Mouse (Mus musculus): ENCODE results near the gene Sacs. TPM values are rescaled to one million over a fixed set of nuclear protein-coding genes. Genes with fewer than 3 reads are reported as not detected.

Sacs gene
- polyA plus RNA-seq, 1 experiment from 2014 or later: 1.1 TPM

- Histone ChIP-seq H3K27ac (replicated peaks) (no peak overlapping the region), H3K36me3 (replicated peaks) (no peaks in the 10 kb centered on the region), H3K9me3 (replicated peaks) (no peaks in the 10 kb centered on the region), H3K4me2 (no peak overlapping the region), H3K4me1 (replicated peaks) (no peaks in the 10 kb centered on the region), H3K9ac (no peak overlapping the region), H3K27me3 (no peaks in the 10 kb centered on the region), H3K4me3 (replicated peaks) (no peak overlapping the region)
- ATAC-seq (ENCODE audit: insufficient read depth): no peak
- 44% methylated on average over 10 of the region's 10 CpGs for WGBS (ENCODE audit: insufficient replicate concordance)
Observed at GRCm38 (mm10) chr14:61161367-61162334, 23.4 kb downstream of the Sacs start.

GRCm38 (mm10) chr14:61164461-61164860 is 26.2 kb downstream of the Sacs start:
- 61% methylated on average over 3 of the region's 3 CpGs for whole genome bisulfite sequencing (ENCODE audit: insufficient replicate concordance)
- Histone ChIP-seq H3K9ac (no peak overlapping the region), H3K4me2 (no peak overlapping the region), H3K4me3 (replicated peaks) (no peak overlapping the region), H3K27me3 (peaks cover 5% of the 10 kb centered on the region; the same call in 1 of the 2 replicates), H3K9me3 (replicated peaks) (no peaks in the 10 kb centered on the region), H3K4me1 (replicated peaks) (no peaks in the 10 kb centered on the region), H3K36me3 (replicated peaks) (no peaks in the 10 kb centered on the region), H3K27ac (replicated peaks) (no peak overlapping the region)
- ATAC-seq (ENCODE audit: insufficient read depth): no peak

GRCm38 (mm10) chr14:61165929-61166328 is 27.7 kb downstream of the Sacs start:
- no peaks in the 10 kb centered on the region for H3K9me3 ChIP-seq (replicated peaks)
- H3K36me3 ChIP-seq (replicated peaks): no peaks in the 10 kb centered on the region
- no peak overlapping the region for H3K9ac ChIP-seq
- ATAC-seq (ENCODE audit: insufficient read depth): no peak
- no peak overlapping the region for H3K4me3 ChIP-seq (replicated peaks)
- no peak overlapping the region for H3K4me2 ChIP-seq
- no peaks in the 10 kb centered on the region for H3K4me1 ChIP-seq (replicated peaks)
- H3K27me3 ChIP-seq: peaks cover 5% of the 10 kb centered on the region; the same call in 1 of the 2 replicates
- H3K27ac ChIP-seq (replicated peaks): no peak overlapping the region
- WGBS (ENCODE audit: insufficient replicate concordance): 71% methylated on average over 9 of the region's 9 CpGs

DNA sequence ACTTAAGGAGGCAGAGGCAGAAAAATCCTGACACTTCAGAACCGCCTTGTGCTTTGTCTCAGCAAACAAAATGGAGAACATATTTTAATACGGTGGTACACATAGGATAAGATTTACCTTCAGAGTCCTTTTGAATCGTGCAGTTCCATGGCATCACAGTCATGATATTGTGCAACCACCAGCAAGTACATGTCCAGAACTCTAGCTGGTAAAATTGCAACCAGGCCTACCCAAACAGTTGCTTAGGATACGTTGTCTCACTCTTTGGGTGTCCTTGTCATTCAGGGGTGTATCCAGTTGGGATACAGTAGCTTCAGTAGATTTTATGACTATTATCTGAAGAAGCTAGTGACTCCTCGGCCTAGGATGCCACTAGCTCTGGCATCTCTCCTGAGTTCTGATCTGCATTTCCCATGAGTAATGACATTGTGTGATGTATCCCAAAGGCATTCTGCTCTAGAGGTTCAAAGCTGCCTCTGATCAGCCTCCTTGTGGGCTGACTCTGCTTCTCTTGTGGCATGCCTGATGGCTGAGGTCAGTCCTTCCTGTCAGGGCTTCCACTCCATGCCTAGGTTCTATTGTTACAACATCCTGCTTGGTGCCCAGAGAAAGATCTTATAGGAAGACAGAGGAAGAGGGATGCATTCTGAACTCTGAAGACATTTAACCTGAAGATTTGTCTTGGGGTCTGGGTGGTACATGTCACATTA is 33.2 kb downstream of the Sacs start:
- H3K4me2 ChIP-seq: no peak overlapping the region
- no peak for ATAC-seq (ENCODE audit: insufficient read depth)
- H3K9me3 ChIP-seq (replicated peaks): no peaks in the 10 kb centered on the region
- no peak overlapping the region for H3K27ac ChIP-seq (replicated peaks)
- no peak overlapping the region for H3K9ac ChIP-seq
- H3K27me3 ChIP-seq: peaks cover 5% of the 10 kb centered on the region; the same call in 1 of the 2 replicates
- no peak overlapping the region for H3K4me3 ChIP-seq (replicated peaks)
- no peaks in the 10 kb centered on the region for H3K36me3 ChIP-seq (replicated peaks)
- H3K4me1 ChIP-seq (replicated peaks): peaks cover 26% of the 10 kb centered on the region
- WGBS (ENCODE audit: insufficient replicate concordance): 68% methylated on average over 5 of the region's 5 CpGs

DNA sequence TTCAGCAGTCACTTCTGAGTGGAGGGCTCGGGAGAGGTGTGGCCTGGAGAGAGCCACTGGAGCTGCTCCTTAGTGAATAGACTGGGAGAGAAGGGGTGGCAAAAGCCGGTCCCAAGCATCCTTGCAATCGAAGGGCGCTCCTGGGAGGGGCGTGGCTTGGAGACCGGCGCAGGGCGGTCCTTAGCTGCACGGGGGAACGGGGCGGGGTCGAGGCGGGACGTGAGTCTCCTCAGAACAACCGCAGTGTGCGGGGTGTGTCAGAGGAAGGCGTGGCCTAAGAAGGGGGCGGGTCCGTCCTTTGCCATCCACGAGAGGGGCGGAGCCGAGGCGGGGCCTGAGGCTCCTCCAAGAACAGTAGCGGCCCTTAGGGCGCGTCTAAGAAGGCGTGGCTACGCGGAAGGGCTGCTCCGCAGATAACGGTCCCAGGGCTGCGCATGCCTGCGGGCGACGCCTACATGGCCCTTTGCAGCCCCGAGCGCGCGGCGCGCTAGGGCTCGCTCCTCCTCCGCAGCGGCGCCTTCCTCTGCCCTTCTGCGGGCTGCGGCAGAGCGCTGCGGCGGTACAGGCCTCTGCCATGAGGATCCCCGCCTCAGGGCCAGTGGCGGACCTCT is 34.4 kb downstream of the Sacs start:
- no peaks in the 10 kb centered on the region for H3K9me3 ChIP-seq (replicated peaks)
- H3K4me2 ChIP-seq: peak overlapping the region; percentile 88
- no peaks in the 10 kb centered on the region for H3K36me3 ChIP-seq (replicated peaks)
- ATAC-seq (ENCODE audit: insufficient read depth): peak; percentile 99
- peak overlapping the region; percentile 88 for H3K27ac ChIP-seq (replicated peaks)
- H3K27me3 ChIP-seq: peaks cover 5% of the 10 kb centered on the region; the same call in 1 of the 2 replicates
- peak overlapping the region; percentile 90 for H3K4me3 ChIP-seq (replicated peaks)
- peaks cover 26% of the 10 kb centered on the region for H3K4me1 ChIP-seq (replicated peaks)
- WGBS (ENCODE audit: insufficient replicate concordance): 1% methylated on average over 52 of the region's 52 CpGs
- H3K9ac ChIP-seq: peak overlapping the region; percentile 92

GRCm38 (mm10) chr14:61173229-61173628 is 35.0 kb downstream of the Sacs start:
- H3K27me3 ChIP-seq: peaks cover 4% of the 10 kb centered on the region; the same call in 1 of the 2 replicates
- peak overlapping the region; percentile 90 for H3K4me3 ChIP-seq (replicated peaks)
- peak overlapping the region; percentile 88 for H3K4me2 ChIP-seq
- H3K36me3 ChIP-seq (replicated peaks): no peaks in the 10 kb centered on the region
- peak; percentile 60 for ATAC-seq (ENCODE audit: insufficient read depth)
- peak overlapping the region; percentile 92 for H3K9ac ChIP-seq
- H3K4me1 ChIP-seq (replicated peaks): peaks cover 26% of the 10 kb centered on the region
- under 1% methylated on average over 37 of the region's 37 CpGs for WGBS (ENCODE audit: insufficient replicate concordance)
- peak overlapping the region; percentile 88 for H3K27ac ChIP-seq (replicated peaks)
- H3K9me3 ChIP-seq (replicated peaks): no peaks in the 10 kb centered on the region

GRCm38 (mm10) chr14:61191904-61192303 is 53.6 kb downstream of the Sacs start:
- Histone ChIP-seq H3K4me2 (no peak overlapping the region), H3K4me1 (replicated peaks) (no peaks in the 10 kb centered on the region), H3K27me3 (no peaks in the 10 kb centered on the region), H3K4me3 (replicated peaks) (no peak overlapping the region), H3K9me3 (replicated peaks) (no peaks in the 10 kb centered on the region), H3K9ac (no peak overlapping the region), H3K36me3 (replicated peaks) (peaks cover 51% of the 10 kb centered on the region), H3K27ac (replicated peaks) (no peak overlapping the region)
- WGBS (ENCODE audit: insufficient replicate concordance): 78% methylated on average over 7 of the region's 7 CpGs
- no peak for ATAC-seq (ENCODE audit: insufficient read depth)

DNA sequence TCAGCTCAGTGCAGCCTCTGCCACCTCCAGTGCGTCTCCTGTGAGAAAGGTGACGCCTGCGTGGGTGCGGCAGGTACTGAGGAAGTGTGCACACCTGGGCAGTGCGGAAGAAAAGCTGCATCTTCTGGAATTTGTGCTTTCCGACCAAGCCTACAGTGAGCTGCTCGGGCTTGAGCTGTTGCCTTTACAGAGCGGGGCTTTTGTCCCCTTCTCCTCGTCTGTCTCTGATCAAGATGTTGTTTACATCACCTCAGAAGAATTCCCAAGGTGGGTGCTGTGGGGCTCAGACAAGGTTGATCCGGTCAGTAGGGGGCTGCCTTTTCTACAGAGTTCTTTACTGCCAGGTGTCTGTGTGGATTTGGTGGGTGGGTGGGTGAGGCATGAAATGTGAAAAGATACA is 54.1 kb downstream of the Sacs start:
- Histone ChIP-seq H3K36me3 (replicated peaks) (peaks cover 56% of the 10 kb centered on the region), H3K4me2 (no peak overlapping the region), H3K4me1 (replicated peaks) (no peaks in the 10 kb centered on the region), H3K9ac (no peak overlapping the region), H3K9me3 (replicated peaks) (no peaks in the 10 kb centered on the region), H3K27me3 (no peaks in the 10 kb centered on the region), H3K27ac (replicated peaks) (no peak overlapping the region), H3K4me3 (replicated peaks) (no peak overlapping the region)
- 80% methylated on average over 10 of the region's 10 CpGs for WGBS (ENCODE audit: insufficient replicate concordance)
- ATAC-seq (ENCODE audit: insufficient read depth): no peak

DNA sequence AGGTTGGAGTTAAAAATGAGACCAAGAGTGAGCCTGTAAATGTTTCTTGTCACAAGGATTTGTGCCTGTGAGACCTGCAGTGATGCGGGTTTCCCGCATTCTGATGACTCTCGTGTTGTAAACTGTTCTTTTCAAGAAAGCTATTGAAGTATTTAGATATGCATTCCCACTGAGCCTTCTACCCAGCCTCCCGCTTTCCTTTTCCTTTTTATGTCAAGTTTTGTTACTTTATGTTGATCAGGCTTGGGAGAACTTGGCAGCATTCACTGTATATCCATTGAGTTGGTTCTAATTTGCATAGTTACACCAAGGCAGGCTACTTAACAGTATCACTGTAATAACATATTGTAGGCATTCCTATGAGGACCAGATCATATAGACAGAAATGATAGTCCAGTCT is 56.2 kb downstream of the Sacs start:
- no peak overlapping the region for H3K4me3 ChIP-seq (replicated peaks)
- no peak overlapping the region for H3K9ac ChIP-seq
- WGBS (ENCODE audit: insufficient replicate concordance): 84% methylated on average over 4 of the region's 4 CpGs
- no peaks in the 10 kb centered on the region for H3K4me1 ChIP-seq (replicated peaks)
- no peak overlapping the region for H3K4me2 ChIP-seq
- peaks cover 60% of the 10 kb centered on the region for H3K36me3 ChIP-seq (replicated peaks)
- no peaks in the 10 kb centered on the region for H3K27me3 ChIP-seq
- no peak overlapping the region for H3K27ac ChIP-seq (replicated peaks)
- H3K9me3 ChIP-seq (replicated peaks): no peaks in the 10 kb centered on the region
- no peak for ATAC-seq (ENCODE audit: insufficient read depth)

DNA sequence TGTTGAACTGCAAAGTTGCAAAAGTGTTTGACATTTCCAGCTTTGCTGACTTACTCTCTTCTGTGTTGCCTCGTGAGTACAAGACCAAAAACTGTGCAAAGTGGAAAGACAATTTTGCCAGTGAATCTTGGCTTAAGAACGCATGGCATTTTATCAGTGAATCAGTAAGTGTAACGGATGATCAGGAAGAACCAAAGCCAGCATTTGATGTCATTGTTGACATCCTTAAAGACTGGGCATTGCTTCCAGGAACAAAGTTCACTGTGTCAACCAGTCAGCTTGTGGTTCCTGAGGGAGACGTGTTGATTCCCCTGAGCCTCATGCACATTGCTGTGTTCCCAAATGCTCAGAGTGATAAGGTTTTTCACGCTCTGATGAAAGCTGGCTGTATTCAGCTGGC is 71.9 kb downstream of the Sacs start:
- 83% methylated on average over 5 of the region's 5 CpGs for WGBS (ENCODE audit: insufficient replicate concordance)
- H3K36me3 ChIP-seq (replicated peaks): peaks cover 17% of the 10 kb centered on the region; the same call in 1 of the 2 replicates

DNA sequence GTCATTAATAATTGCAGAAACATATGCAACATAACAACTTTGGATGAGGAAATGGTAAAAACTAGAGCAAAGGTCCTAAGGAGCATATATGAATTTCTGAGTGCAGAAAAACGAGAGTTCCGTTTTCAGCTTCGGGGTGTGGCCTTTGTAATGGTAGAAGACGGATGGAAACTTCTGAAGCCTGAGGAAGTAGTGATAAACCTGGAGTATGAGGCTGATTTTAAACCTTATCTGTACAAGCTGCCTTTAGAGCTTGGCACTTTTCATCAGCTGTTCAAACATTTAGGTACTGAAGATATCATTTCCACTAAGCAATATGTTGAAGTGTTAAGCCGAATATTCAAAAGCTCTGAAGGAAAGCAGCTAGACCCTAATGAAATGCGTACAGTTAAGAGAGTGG is 73.5 kb downstream of the Sacs start:
- Histone ChIP-seq H3K4me1 (replicated peaks) (no peaks in the 10 kb centered on the region), H3K36me3 (replicated peaks) (peaks cover 9% of the 10 kb centered on the region; the same call in 1 of the 2 replicates), H3K27me3 (no peaks in the 10 kb centered on the region), H3K9ac (no peak overlapping the region), H3K27ac (replicated peaks) (no peak overlapping the region), H3K4me3 (replicated peaks) (no peak overlapping the region), H3K4me2 (no peak overlapping the region), H3K9me3 (replicated peaks) (peaks cover 20% of the 10 kb centered on the region; the same call in 1 of the 2 replicates)
- ATAC-seq (ENCODE audit: insufficient read depth): no peak
- WGBS (ENCODE audit: insufficient replicate concordance): 86% methylated on average over 6 of the region's 6 CpGs

More for the DNA sequence above, 71.9 kb downstream of the Sacs start:
- no peaks in the 10 kb centered on the region for H3K27me3 ChIP-seq
- H3K4me3 ChIP-seq (replicated peaks): no peak overlapping the region
- no peak overlapping the region for H3K27ac ChIP-seq (replicated peaks)
- H3K9me3 ChIP-seq (replicated peaks): peaks cover 20% of the 10 kb centered on the region; the same call in 1 of the 2 replicates
- H3K9ac ChIP-seq: no peak overlapping the region
- no peak for ATAC-seq (ENCODE audit: insufficient read depth)
- H3K4me2 ChIP-seq: no peak overlapping the region
- no peaks in the 10 kb centered on the region for H3K4me1 ChIP-seq (replicated peaks)
